Mouse (Mus musculus): ENCODE measurements around the gene B230118H07Rik. TPM values are rescaled to one million over a fixed set of nuclear protein-coding genes. Genes with fewer than 3 reads are reported as not detected.
"Not testable (repeated sequence)": the region's sequence is repeated elsewhere in the genome, so short reads cannot be mapped to it uniquely, and the experiment has no call there.

Gene B230118H07Rik
- polyA plus RNA-seq, 1 experiment from 2014 or later: 31.3 TPM

DNA sequence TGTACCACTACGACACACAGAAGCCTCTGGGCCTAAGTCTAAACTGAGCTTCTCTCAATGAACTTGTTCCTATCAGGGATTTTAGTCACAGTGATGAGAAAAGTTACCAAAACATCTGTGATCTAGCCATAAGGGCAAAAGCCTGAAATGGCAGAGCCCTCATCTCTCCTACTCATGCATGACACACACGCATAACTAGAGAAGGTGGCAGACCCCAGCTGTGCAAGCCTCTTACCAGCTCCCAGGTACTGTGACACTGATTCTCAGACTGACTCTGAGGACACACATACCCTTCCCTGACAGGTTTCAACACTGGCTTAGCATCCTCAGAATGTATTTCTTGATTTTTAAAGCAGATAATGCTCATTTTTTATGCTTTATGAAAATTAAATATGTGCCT lies 103.7 kb downstream of the B230118H07Rik start:
- DNase-seq (ENCODE audit: low spot score): no peak
- Histone ChIP-seq H3K36me3 (ENCODE audit: insufficient read depth, low read length) (no peaks in the 10 kb centered on the region), H3K4me2 (replicated peaks; ENCODE audit: low read depth, low read length) (no peak overlapping the region), H3K9ac (replicated peaks; ENCODE audit: low read depth) (no peak overlapping the region), H3K4me3 (ENCODE audit: low read depth, low read length) (no peak overlapping the region), H3K9me3 (ENCODE audit: low read length) (no peaks in the 10 kb centered on the region), H3K27ac (ENCODE audit: low read length) (no peak overlapping the region), H3K4me1 (ENCODE audit: insufficient read depth, low read depth, low read length) (no peaks in the 10 kb centered on the region), H3K27me3 (replicated peaks; ENCODE audit: insufficient read depth, low read length) (no peaks in the 10 kb centered on the region)
- ATAC-seq: no peak
- WGBS: 87% methylated on average over 2 of the region's 2 CpGs
- no peak for TF ChIP-seq EP300 (IDR thresholded peaks at IDR 0.05)
- no peak for TF ChIP-seq CTCF (IDR thresholded peaks at IDR 0.05)

GRCm38 (mm10) chr2:101543704-101544417 lies 105.5 kb downstream of the B230118H07Rik start:
- no peaks in the 10 kb centered on the region for H3K9me3 ChIP-seq (ENCODE audit: low read length)
- DNase-seq (ENCODE audit: low spot score) (no peak), ATAC-seq (no peak)
- WGBS: 46% methylated on average over 8 of the region's 8 CpGs
- no peak overlapping the region for H3K27ac ChIP-seq (ENCODE audit: low read length)
- no peak overlapping the region for H3K4me2 ChIP-seq (replicated peaks; ENCODE audit: low read depth, low read length)
- no peak overlapping the region for H3K9ac ChIP-seq (replicated peaks; ENCODE audit: low read depth)
- H3K4me1 ChIP-seq (ENCODE audit: insufficient read depth, low read depth, low read length): no peaks in the 10 kb centered on the region
- H3K4me3 ChIP-seq (ENCODE audit: low read depth, low read length): no peak overlapping the region
- no peaks in the 10 kb centered on the region for H3K27me3 ChIP-seq (replicated peaks; ENCODE audit: insufficient read depth, low read length)
- no peak for TF ChIP-seq EP300 (IDR thresholded peaks at IDR 0.05)
- peak; percentile 16; the same call in 1 of the 2 replicates for TF ChIP-seq CTCF (IDR thresholded peaks at IDR 0.05)
- H3K36me3 ChIP-seq (ENCODE audit: insufficient read depth, low read length): no peaks in the 10 kb centered on the region

GRCm38 (mm10) chr2:101536887-101537286 lies 112.4 kb downstream of the B230118H07Rik start:
- 73% methylated on average over 6 of the region's 6 CpGs for WGBS
- DNase-seq (ENCODE audit: low spot score): not testable (repeated sequence)

GRCm38 (mm10) chr2:101533741-101534140 lies 115.6 kb downstream of the B230118H07Rik start:
- H3K36me3 ChIP-seq (ENCODE audit: insufficient read depth, low read length): no peaks in the 10 kb centered on the region
- no peaks in the 10 kb centered on the region for H3K4me1 ChIP-seq (ENCODE audit: insufficient read depth, low read depth, low read length)
- no peaks in the 10 kb centered on the region for H3K27me3 ChIP-seq (replicated peaks; ENCODE audit: insufficient read depth, low read length)
- no peak overlapping the region for H3K27ac ChIP-seq (ENCODE audit: low read length)
- TF ChIP-seq CTCF (IDR thresholded peaks at IDR 0.05): no peak
- no peak for TF ChIP-seq EP300 (IDR thresholded peaks at IDR 0.05)
- no peak overlapping the region for H3K9ac ChIP-seq (replicated peaks; ENCODE audit: low read depth)
- no peaks in the 10 kb centered on the region for H3K9me3 ChIP-seq (ENCODE audit: low read length)
- no peak overlapping the region for H3K4me3 ChIP-seq (ENCODE audit: low read depth, low read length)
- 46% methylated on average over 2 of the region's 2 CpGs for WGBS
- no peak for DNase-seq (ENCODE audit: low spot score)
- ATAC-seq: no peak
- no peak overlapping the region for H3K4me2 ChIP-seq (replicated peaks; ENCODE audit: low read depth, low read length)

More at GRCm38 (mm10) chr2:101536887-101537286, 112.4 kb downstream of the B230118H07Rik start:
- not testable (repeated sequence) for H3K27ac ChIP-seq (ENCODE audit: low read length); H3K4me2 ChIP-seq (replicated peaks; ENCODE audit: low read depth, low read length); H3K27me3 ChIP-seq (replicated peaks; ENCODE audit: insufficient read depth, low read length); ATAC-seq; H3K4me1 ChIP-seq (ENCODE audit: insufficient read depth, low read depth, low read length); H3K9ac ChIP-seq (replicated peaks; ENCODE audit: low read depth); H3K4me3 ChIP-seq (ENCODE audit: low read depth, low read length); H3K36me3 ChIP-seq (ENCODE audit: insufficient read depth, low read length); H3K9me3 ChIP-seq (ENCODE audit: low read length)

GRCm38 (mm10) chr2:101525503-101526381 lies 123.6 kb downstream of the B230118H07Rik start:
- no peak for ATAC-seq
- WGBS: 71% methylated on average over 6 of the region's 6 CpGs
- H3K4me2 ChIP-seq (replicated peaks; ENCODE audit: low read depth, low read length): no peak overlapping the region
- H3K4me1 ChIP-seq (ENCODE audit: insufficient read depth, low read depth, low read length): no peaks in the 10 kb centered on the region
- peak; percentile 52 for DNase-seq (ENCODE audit: low spot score)
- H3K27ac ChIP-seq (ENCODE audit: low read length): no peak overlapping the region
- no peaks in the 10 kb centered on the region for H3K9me3 ChIP-seq (ENCODE audit: low read length)
- H3K36me3 ChIP-seq (ENCODE audit: insufficient read depth, low read length): no peaks in the 10 kb centered on the region
- no peak overlapping the region for H3K4me3 ChIP-seq (ENCODE audit: low read depth, low read length)
- TF ChIP-seq EP300 (IDR thresholded peaks at IDR 0.05) (no peak), CTCF (IDR thresholded peaks at IDR 0.05) (peak; percentile 72)
- no peaks in the 10 kb centered on the region for H3K27me3 ChIP-seq (replicated peaks; ENCODE audit: insufficient read depth, low read length)
- no peak overlapping the region for H3K9ac ChIP-seq (replicated peaks; ENCODE audit: low read depth)

DNA sequence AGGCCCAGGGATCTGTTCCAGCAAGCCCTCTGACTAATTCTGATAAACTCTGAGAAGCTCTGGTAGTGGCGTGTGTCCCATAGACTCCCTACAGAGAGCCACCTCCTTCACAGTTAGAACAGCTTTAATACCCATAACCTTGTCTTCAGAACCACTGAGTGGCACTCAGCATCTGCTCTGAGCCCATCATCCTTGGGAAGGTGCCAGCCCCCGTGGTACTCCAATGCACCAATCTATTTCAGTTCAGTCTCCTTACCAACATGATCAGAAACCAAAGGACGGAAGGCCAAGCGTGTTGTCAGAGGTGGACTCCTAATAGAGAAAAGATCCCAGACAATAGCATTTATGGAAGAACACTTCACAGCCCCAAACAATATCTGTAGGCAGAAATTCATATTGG lies 124.2 kb downstream of the B230118H07Rik start:
- no peaks in the 10 kb centered on the region for H3K27me3 ChIP-seq (replicated peaks; ENCODE audit: insufficient read depth, low read length)
- no peak overlapping the region for H3K27ac ChIP-seq (ENCODE audit: low read length)
- no peak overlapping the region for H3K9ac ChIP-seq (replicated peaks; ENCODE audit: low read depth)
- no peaks in the 10 kb centered on the region for H3K9me3 ChIP-seq (ENCODE audit: low read length)
- 88% methylated on average over 4 of the region's 4 CpGs for WGBS
- TF ChIP-seq CTCF (IDR thresholded peaks at IDR 0.05): no peak
- no peak for TF ChIP-seq EP300 (IDR thresholded peaks at IDR 0.05)
- H3K36me3 ChIP-seq (ENCODE audit: insufficient read depth, low read length): no peaks in the 10 kb centered on the region
- no peak overlapping the region for H3K4me2 ChIP-seq (replicated peaks; ENCODE audit: low read depth, low read length)
- H3K4me1 ChIP-seq (ENCODE audit: insufficient read depth, low read depth, low read length): no peaks in the 10 kb centered on the region
- no peak overlapping the region for H3K4me3 ChIP-seq (ENCODE audit: low read depth, low read length)
- DNase-seq (ENCODE audit: low spot score) (no peak), ATAC-seq (no peak)

All from lung, postnatal 0 days (tissue).